In genomic region chr11:116641168-116641567, GRCm38 (mm10) we compare ENCODE assay signal across 9 mouse cellular contexts. TPM values are rescaled to one million over a fixed set of nuclear protein-coding genes. Genes with fewer than 3 reads are reported as not detected.
DNase-seq lines count a peak whose midpoint lies in the region; ATAC-seq lines count a peak whose summit lies in the region.
"Had no signal": no experiment of that assay in that cellular context is flagged by ENCODE, and none has a peak within 500 bp of the region (broad histone marks: within the 10 kb centered on the region; RNA-seq: fewer than 3 reads in every experiment).

No protein-coding gene starts in this region.

- DNase-seq in cerebellum, postnatal 10 days: peak; percentile 73 to 83
- DNase-seq in cerebellum, postnatal 36 days: no peak
- peak; percentile 70 to 71 for DNase-seq in kidney, postnatal 4 days
- DNase-seq in kidney, adult 11 months: no peak
- DNase-seq in ES-CJ7 (ENCODE audit: low read depth, low spot score) (peak; percentile 86), MN1 (ENCODE audit: low spot score) (no peak)
- peak; percentile 76 for DNase-seq in lung, postnatal 36 days

- ATAC-seq in erythroid progenitor cell, adult 5-6 weeks (replicated peaks; ENCODE audit: low FRiP score, poor library complexity, severe bottlenecking): no peak

RNA-seq across cellular contexts. Expression of gene Prcd, which starts 12.2 kb away (rescaled TPM):
- total RNA-seq in erythroid progenitor cell, adult 5-6 weeks (2015; ENCODE audit: low replicate concordance): not detected in 2 replicates
- not detected in 2 replicates for total RNA-seq in erythroid progenitor cell, adult 5-6 weeks (2017; ENCODE audit: low replicate concordance)
- total RNA-seq: megakaryocyte, adult 5-6 weeks had no signal

RNA-seq across cellular contexts. Expression of gene Cygb, which starts 12.9 kb away (rescaled TPM):
- total RNA-seq in erythroid progenitor cell, adult 5-6 weeks (2015; ENCODE audit: low replicate concordance): not detected in 2 replicates
- not detected in 2 replicates for total RNA-seq in erythroid progenitor cell, adult 5-6 weeks (2017; ENCODE audit: low replicate concordance)
- total RNA-seq: megakaryocyte, adult 5-6 weeks had no signal

RNA-seq across cellular contexts. Expression of gene Rhbdf2, which starts 14.3 kb away (rescaled TPM):
- total RNA-seq in erythroid progenitor cell, adult 5-6 weeks (2015; ENCODE audit: low replicate concordance): 6.3 and 12.6 TPM in 2 replicates
- 5.9 and 11.5 TPM in 2 replicates for total RNA-seq in erythroid progenitor cell, adult 5-6 weeks (2017; ENCODE audit: low replicate concordance)

RNA-seq across cellular contexts. Expression of gene Aanat, which starts 54.9 kb away (rescaled TPM):
- total RNA-seq in erythroid progenitor cell, adult 5-6 weeks (2015; ENCODE audit: low replicate concordance): not detected in 2 replicates
- total RNA-seq in erythroid progenitor cell, adult 5-6 weeks (2017; ENCODE audit: low replicate concordance): not detected in 2 replicates
- total RNA-seq: megakaryocyte, adult 5-6 weeks had no signal

RNA-seq across cellular contexts. Expression of gene Ube2o, which starts 59.9 kb away (rescaled TPM):
- 95.5 and 136 TPM in 2 replicates for total RNA-seq in erythroid progenitor cell, adult 5-6 weeks (2015; ENCODE audit: low replicate concordance)
- total RNA-seq in erythroid progenitor cell, adult 5-6 weeks (2017; ENCODE audit: low replicate concordance): 126 and 150 TPM in 2 replicates

Comparison
In these comparisons a context has a peak if more than half of its experiments do, and no peak if none do; other contexts are left out.
1. DNase-seq: peak in cerebellum, postnatal 10 days (2 of 2), kidney, postnatal 4 days (2 of 2), ES-CJ7 (single experiment) and lung, postnatal 36 days (single experiment); none in cerebellum, postnatal 36 days (0 of 2), kidney, adult 11 months (single experiment) and MN1 (single experiment).